Mouse (Mus musculus): ENCODE results near the gene Krt24.
"Not testable (repeated sequence)": the region's sequence is repeated elsewhere in the genome, so short reads cannot be mapped to it uniquely, and the experiment has no call there.

Krt24 gene

GRCm38 (mm10) chr11:99252671-99253070 is 32.4 kb downstream of the Krt24 start:
- DNase-seq (ENCODE audit: low spot score), result no peak

GRCm38 (mm10) chr11:99250666-99251065 is 34.4 kb downstream of the Krt24 start:
- DNase-seq (ENCODE audit: low spot score), result no peak

GRCm38 (mm10) chr11:99250241-99250640 is 34.8 kb downstream of the Krt24 start:
- DNase-seq (ENCODE audit: low spot score), result no peak

- DNase-seq (ENCODE audit: low spot score), result no peak
These were observed 35.9 kb downstream of the Krt24 start for GRCm38 (mm10) chr11:99249115-99249514.

- DNase-seq (ENCODE audit: low spot score), result no peak
These were observed 37.1 kb downstream of the Krt24 start for GRCm38 (mm10) chr11:99247916-99248315.

- DNase-seq (ENCODE audit: low spot score), result not testable (repeated sequence)
These were observed 40.5 kb downstream of the Krt24 start for GRCm38 (mm10) chr11:99244519-99244918.

- no peak for DNase-seq (ENCODE audit: low spot score)
These were observed 41.2 kb downstream of the Krt24 start, which contains the start of gene Krt222 for GRCm38 (mm10) chr11:99243820-99244374. Gene Krt222, minus strand, starts transcription at chr11:99244085.

GRCm38 (mm10) chr11:99243200-99243819 is 41.8 kb downstream of the Krt24 start:
- DNase-seq (ENCODE audit: low spot score), result no peak

- DNase-seq (ENCODE audit: low spot score), result no peak
These were observed 43.0 kb downstream of the Krt24 start for GRCm38 (mm10) chr11:99242056-99242455.

- DNase-seq (ENCODE audit: low spot score), result no peak
These were observed 46.6 kb downstream of the Krt24 start for GRCm38 (mm10) chr11:99238468-99238867.

- no peak for DNase-seq (ENCODE audit: low spot score)
These were observed 53.8 kb downstream of the Krt24 start for GRCm38 (mm10) chr11:99231049-99231816.

GRCm38 (mm10) chr11:99230261-99231048 is 54.6 kb downstream of the Krt24 start, which contains the start of gene Smarce1:
Gene Smarce1, minus strand, starts transcription at chr11:99231017.
- peak; percentile 35 for DNase-seq (ENCODE audit: low spot score)
